Mouse (Mus musculus) ES-E14 (cell line): ENCODE results near the gene Dhx30. TPM values are rescaled to one million over a fixed set of nuclear protein-coding genes. Genes with fewer than 3 reads are reported as not detected.

ENCODE experiments used
- DNase-seq: peaks from one replicate; pipeline ENCODE4 v3.0.0-alpha.2; 2013; ENCODE audit warnings: low read depth, low spot score
- H3K27ac ChIP-seq: 2 replicates; pipeline ENCODE4 v1.5.1; 2012; ENCODE audit warnings: low read depth, mild to moderate bottlenecking, low read length, moderate library complexity, mixed read lengths; ENCODE audit not compliant: poor library complexity, insufficient read depth, severe bottlenecking
- H3K36me3 ChIP-seq: 2 replicates; pipeline ENCODE4 v1.6.1; 2012; ENCODE audit warnings: mild to moderate bottlenecking, low read length, moderate library complexity, mixed read lengths; ENCODE audit not compliant: control insufficient read depth, poor library complexity, insufficient read depth, severe bottlenecking
- H3K4me1 ChIP-seq, 2 experiments: fragments of 150-350 bp in 1 of 2; sonication (generic) in 1 of 2; 2 replicates each; pipeline ENCODE4 v1.6.1; 2012; ENCODE audit warnings: low read length in 2 of 2, mild to moderate bottlenecking in 1 of 2, mixed read lengths in 1 of 2; ENCODE audit not compliant: control insufficient read depth in 2 of 2, insufficient read depth in 2 of 2, poor library complexity in 1 of 2
- H3K4me3 ChIP-seq, 2 experiments: fragments of 150-350 bp in 1 of 2; sonication (generic) in 1 of 2; 2 replicates each; pipeline ENCODE4 v1.5.1; 2012; ENCODE audit warnings: low read length in 2 of 2, low read depth in 1 of 2, mild to moderate bottlenecking in 1 of 2, mixed read lengths in 1 of 2; ENCODE audit not compliant: insufficient read depth in 1 of 2, poor library complexity in 1 of 2, severe bottlenecking in 1 of 2
- H3K9ac ChIP-seq: 2 replicates; pipeline ENCODE4 v1.6.1; 2012; ENCODE audit warnings: low read depth, mild to moderate bottlenecking, low read length, mixed read lengths; ENCODE audit not compliant: poor library complexity, insufficient read depth, severe bottlenecking
- H3K9me3 ChIP-seq: fragments of 150-350 bp; sonication (generic); 2 replicates; pipeline ENCODE4 v1.6.1; 2012; ENCODE audit warnings: low read depth, mild to moderate bottlenecking, low read length; ENCODE audit not compliant: control insufficient read depth, insufficient read depth
- CHD2 ChIP-seq: IDR thresholded peaks from 2 replicates; pipeline ENCODE4 v1.6.1; 2014; ENCODE audit warnings: mild to moderate bottlenecking, low read depth, low read length, inconsistent platforms
- HCFC1 ChIP-seq: IDR thresholded peaks from 2 replicates; pipeline ENCODE4 v1.6.1; 2012; ENCODE audit warnings: low read length, inconsistent platforms, borderline replicate concordance; ENCODE audit not compliant: insufficient read depth
- MAFK ChIP-seq: IDR thresholded peaks from 2 replicates; pipeline ENCODE4 v1.6.1; 2014; ENCODE audit warnings: mild to moderate bottlenecking, low read depth, low read length, inconsistent platforms; ENCODE audit not compliant: insufficient read depth
- ZC3H11A ChIP-seq: IDR thresholded peaks from 2 replicates; pipeline ENCODE4 v1.6.1; 2012; ENCODE audit warnings: low read depth, mild to moderate bottlenecking, inconsistent platforms, low read length, borderline replicate concordance
- ZNF384 ChIP-seq: IDR thresholded peaks from 2 replicates; pipeline ENCODE4 v1.6.1; 2012; ENCODE audit warnings: low read depth, low read length, inconsistent platforms
- in situ Hi-C, 2 experiments: fragments of 600-800 bp; cut with MboI; formaldehyde crosslinking; loops; one replicate each; pipeline ENCODE4 v1.15.1; 2025; ENCODE audit warnings: low sequenced_read_pairs in 2 of 2, inconsistent platforms in 1 of 2; ENCODE audit not compliant: unreplicated experiment in 2 of 2
- total RNA-seq: library from RNA; depleted of rRNA; stranded (reverse); fragments of 300-350 nt; gene quantifications from 2 replicates; pipeline ENCODE4 v1.2.3, GENCODE M21; 2012

Gene Dhx30
- total RNA-seq, 1 experiment: 191 TPM

GRCm38 (mm10) chr9:110064641-110065040 is 53.0 kb downstream of the Dhx30 start:
- DNase-seq: no peak
- no peaks in the 10 kb centered on the region for H3K9me3 ChIP-seq
- H3K4me3 ChIP-seq: no peak overlapping the region
- H3K4me1 ChIP-seq: no peaks in the 10 kb centered on the region
- H3K27ac ChIP-seq: no peak overlapping the region
- TF ChIP-seq CHD2: no peak
- TF ChIP-seq ZC3H11A: no peak
- no peak for TF ChIP-seq HCFC1
- no peak for TF ChIP-seq ZNF384
- no peak for TF ChIP-seq MAFK
- no peak overlapping the region for H3K9ac ChIP-seq
- in situ Hi-C loops: no loop called here
- peaks cover 20% of the 10 kb centered on the region for H3K36me3 ChIP-seq

- no peak for TF ChIP-seq HCFC1
- TF ChIP-seq CHD2: no peak
- no peak for TF ChIP-seq ZNF384
- no peak for TF ChIP-seq ZC3H11A
- TF ChIP-seq MAFK: no peak
- Histone ChIP-seq H3K9ac (no peak overlapping the region), H3K36me3 (peaks cover 7% of the 10 kb centered on the region), H3K4me1 (no peaks in the 10 kb centered on the region), H3K9me3 (no peaks in the 10 kb centered on the region), H3K27ac (no peak overlapping the region), H3K4me3 (no peak overlapping the region)
- in situ Hi-C loops: no loop called here
- DNase-seq: no peak
Observed at GRCm38 (mm10) chr9:110062861-110063260, 54.8 kb downstream of the Dhx30 start.

- in situ Hi-C loops: no loop called here
Observed at GRCm38 (mm10) chr9:110062405-110062804, 55.2 kb downstream of the Dhx30 start.

DNA sequence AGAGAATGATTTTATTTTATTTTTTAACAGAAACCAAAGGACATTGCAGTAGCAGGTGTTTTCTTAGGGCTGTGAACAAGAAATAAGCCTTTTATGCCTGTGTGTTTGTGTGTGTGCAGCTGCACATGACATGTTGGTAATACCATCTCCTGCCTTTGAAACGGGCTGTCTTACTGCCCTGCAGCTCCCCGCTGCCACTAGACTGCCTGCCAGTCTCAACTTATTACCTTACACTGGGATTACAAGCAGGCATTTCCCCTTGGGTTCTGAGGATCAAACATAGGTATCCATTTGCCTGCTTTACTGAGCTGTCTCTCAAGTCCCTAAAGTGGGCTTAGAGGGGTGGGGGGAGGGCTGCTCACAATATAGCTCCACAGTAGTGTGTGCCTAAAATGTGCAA is 56.9 kb downstream of the Dhx30 start:
- H3K9me3 ChIP-seq: no peaks in the 10 kb centered on the region
- H3K36me3 ChIP-seq: peaks cover 4% of the 10 kb centered on the region
- no peak overlapping the region for H3K27ac ChIP-seq
- no peak for DNase-seq
- in situ Hi-C loops: no loop called here
- H3K9ac ChIP-seq: no peak overlapping the region
- H3K4me3 ChIP-seq: no peak overlapping the region
- no peak for TF ChIP-seq CHD2
- no peak for TF ChIP-seq HCFC1
- no peak for TF ChIP-seq MAFK
- TF ChIP-seq ZNF384: no peak
- TF ChIP-seq ZC3H11A: no peak
- no peaks in the 10 kb centered on the region for H3K4me1 ChIP-seq

More at GRCm38 (mm10) chr9:110062405-110062804, 55.2 kb downstream of the Dhx30 start:
- H3K27ac ChIP-seq: no peak overlapping the region
- no peaks in the 10 kb centered on the region for H3K4me1 ChIP-seq
- no peak overlapping the region for H3K4me3 ChIP-seq
- peaks cover 7% of the 10 kb centered on the region for H3K36me3 ChIP-seq
- TF ChIP-seq ZC3H11A (no peak), MAFK (no peak), ZNF384 (no peak), HCFC1 (no peak), CHD2 (no peak)
- no peak overlapping the region for H3K9ac ChIP-seq
- no peak for DNase-seq
- H3K9me3 ChIP-seq: no peaks in the 10 kb centered on the region

DNA sequence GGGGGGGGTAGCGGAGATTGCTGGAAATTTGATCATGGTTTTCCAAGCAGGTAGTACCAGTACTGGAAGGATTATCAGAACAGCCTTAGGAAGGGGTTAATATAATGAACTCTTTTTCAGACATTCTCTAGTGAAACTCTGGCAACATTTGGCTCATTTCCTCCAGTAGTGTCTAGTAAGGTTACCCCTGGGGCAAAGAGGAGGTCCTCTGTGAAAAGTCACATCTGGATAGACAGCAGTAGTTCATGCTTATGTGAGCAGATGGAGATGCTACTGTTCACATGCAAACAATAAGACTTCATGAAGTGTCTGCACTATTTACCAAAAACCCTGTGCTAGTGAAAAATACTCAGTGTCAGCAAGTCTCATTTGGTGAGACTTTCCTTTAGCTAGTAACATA is 60.4 kb downstream of the Dhx30 start:
- Histone ChIP-seq H3K4me1 (peaks cover 0 to 7% of the 10 kb centered on the region in 2 experiments; a peak in 2 of 4 replicates), H3K4me3 (no peak overlapping the region), H3K36me3 (0 out of 2 replicates have a peak, but pooled peaks cover 5% of the 10 kb centered on the region), H3K9ac (no peak overlapping the region), H3K27ac (no peak overlapping the region), H3K9me3 (no peaks in the 10 kb centered on the region)
- no peak for DNase-seq
- in situ Hi-C loops: no loop called here
- TF ChIP-seq CHD2 (no peak), ZC3H11A (no peak), MAFK (no peak), HCFC1 (no peak), ZNF384 (no peak)
